Mouse (Mus musculus) CH12.LX (cell line): ENCODE data around the gene Dad1.

ENCODE experiments used
- CHD2 ChIP-seq: IDR thresholded peaks from 2 replicates; pipeline ENCODE4 v1.6.1; 2011; ENCODE audit warnings: low read length, improper control_type of control experiment
- CTCF ChIP-seq, 2 experiments: IDR thresholded peaks in 1 of 2; conservative IDR thresholded peaks in 1 of 2; 2 replicates each; pipeline ENCODE4 v1.5.1; 2011 to 2012; ENCODE audit warnings: low read depth in 2 of 2, low read length in 2 of 2, improper control_type of control experiment in 1 of 2, inconsistent platforms in 1 of 2, mild to moderate bottlenecking in 1 of 2, moderate library complexity in 1 of 2
- E2F4 ChIP-seq: IDR thresholded peaks from 2 replicates; pipeline ENCODE4 v1.6.1; 2011; ENCODE audit warnings: low read depth, low read length, improper control_type of control experiment; ENCODE audit not compliant: insufficient replicate concordance
- ETS1 ChIP-seq: conservative IDR thresholded peaks from 2 replicates; pipeline ENCODE4 v1.6.1; 2012; ENCODE audit warnings: low read depth, mild to moderate bottlenecking, inconsistent platforms, low read length, improper control_type of control experiment, moderate library complexity
- HCFC1 ChIP-seq: IDR thresholded peaks from 2 replicates; pipeline ENCODE4 v1.6.1; 2012; ENCODE audit warnings: low read depth, mild to moderate bottlenecking, inconsistent platforms, low read length, improper control_type of control experiment
- JUND ChIP-seq: conservative IDR thresholded peaks from 2 replicates; pipeline ENCODE4 v1.6.1; 2011; ENCODE audit warnings: low read depth, low read length, improper control_type of control experiment
- KAT2A ChIP-seq: IDR thresholded peaks from 2 replicates; pipeline ENCODE4 v1.6.1; 2012; ENCODE audit warnings: low read length, improper control_type of control experiment, inconsistent platforms; ENCODE audit not compliant: insufficient replicate concordance
- POLR2A ChIP-seq: IDR thresholded peaks from 2 replicates; pipeline ENCODE4 v1.6.1; 2011; ENCODE audit warnings: low read depth, mild to moderate bottlenecking, improper control_type of control experiment, low read length
- TCF12 ChIP-seq: IDR thresholded peaks from 2 replicates; pipeline ENCODE4 v1.6.1; 2014; ENCODE audit warnings: low read depth, mild to moderate bottlenecking, inconsistent platforms, low read length, improper control_type of control experiment
- USF1 ChIP-seq: IDR thresholded peaks from 2 replicates; pipeline ENCODE4 v1.6.1; 2014; ENCODE audit warnings: low read depth, mild to moderate bottlenecking, inconsistent platforms, low read length, improper control_type of control experiment

- TF ChIP-seq CTCF (conservative IDR thresholded peaks at IDR 0.05 in 1 of 2, IDR thresholded peaks at IDR 0.05 in 1 of 2; ENCODE audit: low read depth in 2 of 2, low read length in 2 of 2) (no peak), POLR2A (no peak), KAT2A (no peak), E2F4 (no peak), TCF12 (no peak), ETS1 (no peak), USF1 (no peak), HCFC1 (no peak), CHD2 (no peak), JUND (no peak)
These were observed 46.2 kb upstream of the Dad1 start for GRCm38 (mm10) chr14:54300136-54300535.
